Mouse (Mus musculus): ENCODE measurements around the gene Hecw2. TPM values are rescaled to one million over a fixed set of nuclear protein-coding genes. Genes with fewer than 3 reads are reported as not detected.

Gene Hecw2
- total RNA-seq, 1 experiment from 2014 or later, result not detected

DNA sequence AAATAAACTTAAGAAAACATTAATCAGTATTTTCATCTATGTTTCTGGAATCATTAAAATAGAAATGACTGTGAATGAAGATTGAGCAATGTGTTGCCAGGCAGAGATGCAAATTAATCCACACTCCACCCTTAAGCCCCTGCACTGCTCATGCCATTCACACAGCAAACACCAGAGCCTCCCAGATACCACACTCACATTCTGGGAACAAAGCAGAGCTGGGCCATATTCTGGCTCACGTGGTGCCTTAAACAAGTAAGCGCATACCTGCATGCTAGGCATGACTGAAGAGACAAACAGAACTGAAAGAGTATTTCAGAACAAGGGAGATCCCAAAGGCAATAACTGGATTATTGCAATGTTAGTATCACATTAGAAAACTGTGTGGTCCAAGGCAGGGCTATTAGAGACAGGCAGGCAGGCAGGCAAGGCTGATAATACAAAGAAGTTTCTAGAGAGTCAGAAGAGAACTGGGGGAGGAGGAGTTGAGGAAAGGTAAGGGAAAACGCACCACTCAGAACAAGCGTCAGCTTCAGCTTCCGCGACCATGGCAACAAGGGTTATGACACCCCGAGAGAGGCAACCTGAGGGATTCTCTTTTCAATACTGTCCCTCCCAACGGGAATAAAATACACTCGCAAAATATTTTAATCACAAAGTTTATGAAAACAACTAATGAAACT lies 75.2 kb downstream of the Hecw2 start:
- no peak for ATAC-seq (replicated peaks; ENCODE audit: low read depth, poor library complexity, severe bottlenecking)

DNA sequence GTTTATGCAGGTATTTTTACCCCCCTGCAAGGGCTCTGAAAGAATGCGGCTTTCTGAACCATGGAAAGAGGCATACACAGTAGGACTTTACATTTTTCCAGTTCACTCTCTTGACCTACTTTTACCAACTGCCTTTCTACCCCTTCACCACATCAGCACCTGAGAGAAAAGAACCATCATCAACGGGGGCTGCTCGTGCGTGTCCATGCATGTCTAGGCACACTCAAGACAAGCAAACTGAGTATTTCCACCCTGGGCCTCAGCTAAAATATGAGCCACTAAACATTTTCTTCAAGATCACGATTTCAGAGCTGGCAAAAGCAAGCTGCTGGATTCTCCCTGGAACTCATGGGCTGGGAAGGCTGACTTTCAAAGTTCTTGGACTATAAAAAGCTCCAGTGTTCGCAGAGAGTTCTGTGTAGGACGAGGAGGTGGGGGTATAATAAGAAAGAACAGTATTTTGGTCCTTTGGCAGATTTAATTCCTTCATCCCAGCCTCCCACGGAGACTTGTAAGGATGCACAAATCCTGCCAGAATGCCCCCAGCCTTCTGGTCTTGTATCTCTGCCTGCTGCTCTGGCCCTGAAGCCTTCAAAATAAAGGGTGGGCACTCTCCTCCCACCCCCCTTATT lies 76.5 kb downstream of the Hecw2 start:
- ATAC-seq (replicated peaks; ENCODE audit: low read depth, poor library complexity, severe bottlenecking), result no peak

DNA sequence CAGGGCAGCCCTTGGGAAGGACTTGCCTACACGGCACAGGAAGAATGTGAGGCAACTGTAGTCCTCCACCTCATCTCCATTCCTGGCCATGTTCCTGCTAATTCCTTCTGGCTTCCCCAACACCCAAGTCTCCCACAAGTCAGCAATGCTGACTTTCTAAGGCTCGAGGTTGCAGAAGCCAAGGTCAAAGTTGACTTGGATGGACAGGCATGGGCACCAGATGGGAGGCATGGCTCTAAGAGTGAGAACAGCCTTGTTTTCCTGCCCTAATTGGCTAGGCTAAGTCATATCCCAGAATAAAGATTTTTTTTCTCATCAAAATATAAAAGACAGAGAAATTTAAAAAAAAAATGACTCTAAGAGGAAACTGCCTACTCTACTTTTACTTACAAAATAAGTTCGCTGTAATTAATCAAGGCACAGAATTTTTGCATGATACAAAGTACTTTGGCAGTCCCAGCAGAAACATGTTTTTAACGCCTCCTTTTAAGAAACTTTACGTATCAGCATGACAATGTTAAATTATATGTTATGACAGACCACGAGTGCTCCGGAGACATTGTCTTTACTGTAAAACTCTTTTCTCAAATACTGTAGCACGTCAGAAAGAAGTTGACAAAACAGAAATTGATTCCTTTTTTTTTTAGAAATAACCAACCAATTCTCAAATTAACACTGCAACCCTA lies 83.9 kb downstream of the Hecw2 start:
- ATAC-seq (replicated peaks; ENCODE audit: low read depth, poor library complexity, severe bottlenecking), result no peak

DNA sequence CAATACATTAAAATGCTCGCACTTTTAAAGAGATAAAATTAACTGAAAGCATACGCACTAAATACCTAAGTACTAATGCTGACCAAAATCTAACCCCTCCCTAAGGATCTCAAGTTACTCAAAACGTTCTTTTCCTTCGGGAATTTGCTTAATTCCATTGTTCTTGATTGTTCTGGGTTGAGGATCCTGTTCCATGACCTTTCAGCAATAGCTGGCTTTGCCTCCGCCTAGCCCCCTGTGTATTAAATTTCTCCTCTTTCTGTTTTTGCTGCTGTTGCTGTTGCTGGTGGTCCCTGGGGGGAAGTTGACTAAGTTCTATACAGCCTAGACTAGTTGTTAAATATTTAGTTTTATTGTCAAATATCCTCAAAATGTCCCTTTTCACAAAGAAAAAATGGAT lies 85.7 kb downstream of the Hecw2 start:
- ATAC-seq (replicated peaks; ENCODE audit: low read depth, poor library complexity, severe bottlenecking), result no peak

DNA sequence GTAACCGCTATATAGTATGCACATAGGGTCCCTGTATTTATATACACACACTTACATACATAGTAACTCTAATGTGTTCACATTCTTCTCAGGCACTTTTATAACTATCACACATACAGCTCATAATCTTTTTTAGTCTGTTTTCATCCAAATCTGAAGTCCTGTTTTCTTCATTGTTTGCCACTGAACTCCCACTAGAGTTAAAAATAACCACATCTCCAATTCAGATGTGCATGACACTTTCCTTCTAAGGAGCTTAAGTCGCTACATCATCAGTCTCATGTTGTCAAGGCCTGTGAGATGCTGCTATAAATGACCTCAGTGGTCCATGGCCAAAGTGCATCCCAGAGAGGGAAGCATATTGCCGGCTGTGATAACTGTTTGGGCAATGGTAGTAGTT lies 88.2 kb downstream of the Hecw2 start:
- no peak for ATAC-seq (replicated peaks; ENCODE audit: low read depth, poor library complexity, severe bottlenecking)

DNA sequence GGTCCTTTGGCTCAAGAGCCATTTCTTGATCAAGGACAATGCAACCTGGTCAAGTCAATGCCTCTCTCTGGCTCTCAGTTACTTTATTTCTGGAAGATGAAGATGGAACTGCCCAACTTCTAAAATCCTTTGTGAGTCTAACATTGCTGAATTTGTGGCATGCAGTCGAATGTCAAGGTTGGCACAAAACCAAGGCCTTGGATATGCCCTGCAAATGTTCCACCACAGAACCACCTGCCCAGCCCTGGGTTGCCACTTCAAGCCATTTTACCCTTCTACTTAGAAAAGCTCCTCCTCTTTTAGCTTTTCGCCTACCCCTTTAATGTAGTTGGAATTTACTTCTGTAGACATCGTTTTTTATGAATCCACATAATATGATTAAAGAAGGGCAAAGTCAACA lies 115.3 kb downstream of the Hecw2 start:
- ATAC-seq (replicated peaks; ENCODE audit: low read depth, poor library complexity, severe bottlenecking), result no peak

DNA sequence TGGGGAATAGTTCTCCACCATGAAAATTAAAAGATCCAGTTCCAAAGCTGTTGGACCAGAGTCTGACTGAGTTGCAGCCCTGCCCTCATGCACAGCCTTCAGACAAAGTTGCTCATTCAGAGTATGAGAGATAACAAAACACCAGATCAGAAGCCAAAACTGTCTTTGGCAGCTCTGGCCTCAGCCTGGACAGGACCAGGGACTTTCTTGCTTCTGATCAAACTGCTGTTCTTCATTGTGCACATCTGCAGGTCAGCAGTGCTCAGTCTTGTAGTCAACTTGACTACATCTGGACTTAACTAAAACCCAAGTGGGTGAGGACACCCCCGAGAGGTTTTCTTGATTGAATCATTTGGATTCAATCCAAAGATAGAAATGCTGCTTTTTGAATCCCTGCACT lies 120.5 kb downstream of the Hecw2 start:
- no peak for ATAC-seq (replicated peaks; ENCODE audit: low read depth, poor library complexity, severe bottlenecking)

DNA sequence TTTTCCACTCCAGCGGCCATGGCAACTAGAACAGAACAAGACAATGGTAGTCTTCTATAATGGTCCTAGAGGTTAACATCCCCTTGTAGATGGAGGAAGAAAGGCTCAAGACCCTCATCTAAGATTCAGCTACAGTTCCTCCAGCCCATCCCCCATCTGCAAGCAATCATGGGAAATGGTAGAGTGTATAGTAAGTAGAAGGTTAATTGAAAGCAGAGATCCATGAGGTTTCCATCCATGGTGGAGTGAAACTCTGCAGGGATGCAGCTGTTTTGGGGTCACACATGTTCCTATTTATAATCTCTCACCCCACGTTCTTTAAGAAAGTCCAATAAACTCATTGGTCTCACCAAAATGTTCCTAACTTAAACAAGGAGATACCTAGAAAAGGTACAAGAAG lies 124.8 kb downstream of the Hecw2 start:
- ATAC-seq (replicated peaks; ENCODE audit: low read depth, poor library complexity, severe bottlenecking), result no peak

DNA sequence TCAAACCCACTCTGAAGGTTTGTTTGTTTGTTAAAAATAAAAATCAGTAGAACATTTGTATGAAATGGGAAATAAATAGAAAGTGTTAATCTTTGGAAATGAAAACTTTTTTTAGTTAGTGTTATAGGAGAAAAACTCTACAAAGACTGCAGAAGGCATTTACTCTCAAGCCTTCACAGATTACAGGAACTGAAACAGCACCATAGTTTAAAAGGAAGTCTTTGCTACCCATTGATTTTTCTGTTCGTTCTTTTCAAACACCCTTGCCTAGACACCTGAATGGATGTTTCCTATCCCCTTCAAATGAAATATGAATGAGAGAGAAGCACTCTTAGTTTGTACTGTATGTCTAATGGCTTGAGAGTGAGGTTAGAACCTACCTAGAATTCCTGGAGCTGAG lies 126.7 kb downstream of the Hecw2 start:
- no peak for ATAC-seq (replicated peaks; ENCODE audit: low read depth, poor library complexity, severe bottlenecking)

DNA sequence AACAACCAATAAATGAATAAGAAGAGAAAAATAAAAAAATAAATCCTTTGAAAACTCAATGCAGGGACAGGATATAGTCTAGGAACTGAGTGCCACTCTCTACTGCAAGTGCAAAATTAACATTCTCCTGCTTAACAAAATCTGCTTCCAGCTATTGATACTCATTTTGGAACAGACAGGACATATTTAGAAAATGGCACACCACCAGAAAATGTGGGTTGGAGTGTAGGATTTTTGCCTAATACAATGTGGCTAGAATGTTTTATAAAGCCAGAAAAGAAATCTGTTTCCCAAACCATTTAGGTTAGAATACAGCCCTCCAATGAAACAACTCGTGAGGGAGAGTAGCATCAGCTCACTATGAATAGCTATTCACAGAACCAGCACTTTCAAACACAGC lies 129.5 kb downstream of the Hecw2 start:
- ATAC-seq (replicated peaks; ENCODE audit: low read depth, poor library complexity, severe bottlenecking), result no peak

DNA sequence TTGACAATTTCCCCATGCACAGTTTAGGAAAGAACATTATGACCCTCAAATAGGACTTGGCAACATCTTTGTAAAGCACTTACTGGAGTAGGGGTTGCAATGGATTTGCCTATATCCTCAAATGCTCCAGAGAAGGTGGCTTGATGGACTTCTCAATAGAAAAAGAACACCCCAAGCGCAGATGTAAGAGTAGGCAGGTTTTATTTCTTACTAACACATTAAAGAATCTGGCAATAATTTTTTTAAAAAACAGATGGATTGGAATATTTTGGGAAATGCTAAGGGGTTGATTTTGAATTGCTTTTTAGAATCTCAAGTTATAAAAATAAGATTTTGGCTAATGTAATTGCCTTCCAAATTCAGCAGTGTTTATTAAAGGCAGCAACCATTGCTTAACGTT lies 133.9 kb downstream of the Hecw2 start:
- ATAC-seq (replicated peaks; ENCODE audit: low read depth, poor library complexity, severe bottlenecking), result no peak

DNA sequence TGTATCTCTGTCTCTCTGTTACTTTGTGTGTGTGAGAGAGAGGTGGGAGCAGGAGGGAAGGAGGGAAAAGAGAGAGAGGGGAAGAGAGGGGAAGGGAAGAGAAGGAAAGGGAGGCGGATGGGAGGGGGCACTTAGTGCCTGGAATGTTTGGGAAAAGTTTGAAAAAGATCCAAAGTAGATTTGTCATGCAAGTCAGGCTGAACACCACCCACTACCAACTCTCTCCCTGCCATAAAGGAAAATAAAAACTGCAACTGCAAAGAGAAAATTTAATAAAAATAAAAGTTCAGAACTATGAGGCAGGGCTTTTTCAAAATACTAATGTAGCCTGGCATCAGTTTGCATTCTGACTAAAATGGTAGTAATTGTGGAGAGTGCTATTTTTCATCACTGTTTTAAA lies 135.2 kb downstream of the Hecw2 start:
- ATAC-seq (replicated peaks; ENCODE audit: low read depth, poor library complexity, severe bottlenecking), result no peak

DNA sequence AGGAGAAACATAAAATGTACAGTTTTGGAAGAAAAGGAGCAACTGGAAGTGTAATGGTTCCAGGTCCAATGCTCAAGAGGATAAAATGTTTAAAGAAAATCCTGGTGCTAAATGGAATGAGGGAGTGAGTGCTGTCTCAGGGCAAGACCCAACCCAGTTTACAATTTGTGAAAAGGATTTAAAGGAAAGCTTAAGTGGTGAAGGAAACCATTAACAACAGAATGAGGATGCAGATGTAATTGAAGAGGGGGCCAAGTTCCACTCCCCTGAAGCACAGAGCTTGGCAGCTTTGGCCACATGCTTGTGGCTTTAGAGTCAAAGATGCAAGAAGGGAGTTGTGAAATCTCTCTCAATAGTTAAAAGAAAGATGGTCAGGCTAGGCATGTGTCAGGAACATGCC lies 142.2 kb downstream of the Hecw2 start:
- ATAC-seq (replicated peaks; ENCODE audit: low read depth, poor library complexity, severe bottlenecking), result no peak

DNA sequence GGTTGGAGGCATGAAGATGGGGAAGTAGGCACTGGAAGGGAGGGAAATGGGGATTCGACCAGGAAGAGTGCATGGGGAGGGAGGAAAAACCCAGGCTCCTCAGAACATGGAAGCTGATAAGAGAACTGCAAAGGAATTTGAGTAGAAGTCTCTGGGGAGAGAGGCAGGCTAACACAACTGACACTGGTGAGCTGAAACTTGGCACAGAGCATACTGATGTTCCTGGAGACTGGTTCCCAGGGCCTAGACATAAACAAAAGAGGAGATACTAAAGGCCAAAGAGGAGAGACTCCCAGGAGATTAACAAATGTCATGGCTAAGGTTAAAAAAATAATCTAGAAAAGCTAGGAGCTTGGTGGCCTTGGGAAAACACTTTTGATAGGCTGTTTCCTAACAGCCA lies 148.0 kb downstream of the Hecw2 start:
- no peak for ATAC-seq (replicated peaks; ENCODE audit: low read depth, poor library complexity, severe bottlenecking)

DNA sequence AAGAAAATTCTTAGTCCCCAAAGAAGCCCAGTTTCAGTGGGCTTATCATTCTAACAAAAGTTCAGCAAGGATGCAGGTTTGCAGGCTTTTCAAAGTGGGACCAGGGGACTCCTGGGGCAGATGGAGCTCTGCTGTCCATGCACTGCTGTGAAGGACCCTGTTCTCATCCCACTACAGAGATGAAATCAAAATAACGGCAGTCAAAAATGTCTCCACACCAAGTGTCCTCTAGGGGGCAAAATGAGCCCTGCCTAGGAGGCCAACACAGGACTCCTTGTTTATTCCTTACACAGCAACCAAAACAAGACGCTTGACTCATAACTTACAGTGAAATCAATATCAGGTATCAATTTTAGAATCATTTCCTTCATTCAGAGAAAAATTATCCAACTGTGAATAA lies 155.9 kb downstream of the Hecw2 start:
- peak; percentile 78; the same call in 1 of the 2 replicates for ATAC-seq (replicated peaks; ENCODE audit: low read depth, poor library complexity, severe bottlenecking)

DNA sequence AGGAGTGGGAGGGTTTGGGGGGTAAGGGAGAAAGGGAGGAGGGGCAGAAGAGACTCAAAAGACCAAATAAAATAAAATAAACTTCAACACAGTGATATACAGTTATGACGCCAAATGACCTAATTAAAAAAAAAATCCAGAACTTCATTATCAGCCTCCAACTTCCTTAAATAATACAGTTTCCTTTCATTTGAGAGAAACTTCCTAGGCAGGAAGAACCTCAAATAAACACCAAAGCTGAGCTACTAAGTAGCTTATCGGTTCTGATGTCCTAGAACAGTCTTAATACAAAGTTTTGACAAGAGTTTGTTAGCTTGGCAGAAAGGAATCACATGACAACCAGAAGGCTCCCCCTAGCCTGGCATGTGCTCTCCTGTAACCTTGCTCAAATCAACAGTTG lies 177.3 kb downstream of the Hecw2 start:
- ATAC-seq (replicated peaks; ENCODE audit: low read depth, poor library complexity, severe bottlenecking), result no peak

DNA sequence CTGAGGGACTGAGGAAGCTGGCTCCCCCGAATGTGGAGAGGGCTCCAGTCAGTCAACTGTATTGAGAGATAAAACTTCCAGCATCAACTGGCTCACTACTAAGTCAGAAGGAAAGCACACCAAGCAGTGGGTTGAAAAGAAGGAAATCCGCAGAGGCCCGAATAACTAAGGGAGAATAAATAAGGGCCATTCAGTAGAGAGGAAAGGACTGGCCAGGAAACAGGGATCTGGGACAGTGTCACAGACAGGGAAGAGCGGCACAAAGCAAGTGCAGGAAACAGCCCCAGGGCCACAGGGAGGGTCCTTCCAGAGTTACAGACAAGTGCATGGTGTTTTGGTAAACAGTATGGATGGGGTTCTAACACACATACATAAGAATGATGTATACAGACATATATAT lies 179.2 kb downstream of the Hecw2 start:
- no peak for ATAC-seq (replicated peaks; ENCODE audit: low read depth, poor library complexity, severe bottlenecking)

DNA sequence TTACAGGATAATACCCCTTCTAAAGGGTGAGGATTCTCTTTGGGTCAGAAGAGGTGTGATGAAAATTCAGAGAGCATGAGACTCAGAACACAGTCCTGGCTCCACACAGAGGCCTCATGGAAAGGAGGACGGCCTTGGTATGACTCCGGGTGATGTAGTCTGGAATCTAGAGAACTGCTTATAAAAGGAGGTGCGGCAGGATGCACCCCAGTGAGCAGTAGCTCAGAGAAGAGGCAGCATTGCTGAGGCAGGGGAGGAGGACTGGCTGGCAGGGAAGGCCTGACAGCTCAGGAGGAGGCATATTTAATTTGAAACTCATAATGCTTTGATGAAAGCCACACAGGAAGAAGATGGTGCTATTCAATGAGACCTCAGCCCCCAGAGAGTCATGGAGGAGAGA lies 182.6 kb downstream of the Hecw2 start:
- no peak for ATAC-seq (replicated peaks; ENCODE audit: low read depth, poor library complexity, severe bottlenecking)

DNA sequence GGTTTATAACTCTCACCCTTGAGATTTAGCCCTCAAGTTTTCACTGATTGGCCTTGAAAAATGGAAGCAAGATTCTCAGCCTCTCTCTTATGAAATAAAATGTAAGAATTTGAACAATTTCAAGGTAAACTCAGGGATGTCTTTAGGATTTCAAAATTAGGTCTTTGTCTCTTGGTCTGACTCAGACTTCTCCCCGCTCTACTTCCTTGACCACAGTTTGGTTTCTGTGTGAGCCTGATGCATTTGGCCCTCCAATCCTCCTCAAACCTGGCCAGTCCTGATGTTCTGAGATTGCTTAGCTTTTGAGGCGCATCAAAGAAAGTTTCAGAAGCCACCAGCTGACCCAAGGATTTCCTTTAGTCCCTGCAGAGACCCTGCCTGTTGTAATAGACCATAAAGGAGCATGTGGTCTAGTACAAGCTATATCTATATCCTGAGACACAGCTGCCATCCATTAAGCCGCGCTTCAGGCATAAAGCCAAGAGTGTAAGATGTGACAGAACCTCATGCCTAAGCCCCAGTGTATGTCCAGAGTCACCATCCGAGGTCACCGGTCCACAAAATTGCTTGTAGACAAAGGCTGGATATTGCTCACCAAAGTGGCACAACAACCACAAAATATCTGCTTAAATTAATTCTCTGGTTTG lies 185.4 kb downstream of the Hecw2 start:
- ATAC-seq (replicated peaks; ENCODE audit: low read depth, poor library complexity, severe bottlenecking), result no peak

DNA sequence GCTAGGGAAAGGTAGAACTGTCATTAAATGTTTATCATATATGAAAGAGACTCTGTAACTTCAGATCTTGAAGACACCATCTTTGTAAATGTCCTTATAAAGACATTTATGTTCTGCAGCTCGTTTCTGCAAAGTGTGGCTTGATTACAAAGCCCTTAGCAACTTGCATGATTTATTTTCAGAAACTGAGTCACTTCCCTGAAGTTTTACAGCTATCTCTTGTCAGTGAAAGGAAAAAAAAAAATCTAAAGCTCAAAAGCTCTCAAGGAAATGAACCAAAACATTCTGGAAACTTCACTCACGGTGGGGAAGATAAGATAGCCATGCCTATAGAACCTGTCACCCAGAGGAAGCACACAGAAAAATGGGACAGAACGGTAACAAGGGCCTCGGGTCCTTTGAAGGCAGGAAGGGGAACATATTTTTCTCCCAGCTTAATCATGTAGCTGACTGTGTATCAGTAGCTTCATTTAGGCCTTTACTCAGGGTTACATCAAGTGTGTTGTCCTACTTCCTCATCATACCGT lies 189.0 kb downstream of the Hecw2 start:
- no peak for ATAC-seq (replicated peaks; ENCODE audit: low read depth, poor library complexity, severe bottlenecking)

DNA sequence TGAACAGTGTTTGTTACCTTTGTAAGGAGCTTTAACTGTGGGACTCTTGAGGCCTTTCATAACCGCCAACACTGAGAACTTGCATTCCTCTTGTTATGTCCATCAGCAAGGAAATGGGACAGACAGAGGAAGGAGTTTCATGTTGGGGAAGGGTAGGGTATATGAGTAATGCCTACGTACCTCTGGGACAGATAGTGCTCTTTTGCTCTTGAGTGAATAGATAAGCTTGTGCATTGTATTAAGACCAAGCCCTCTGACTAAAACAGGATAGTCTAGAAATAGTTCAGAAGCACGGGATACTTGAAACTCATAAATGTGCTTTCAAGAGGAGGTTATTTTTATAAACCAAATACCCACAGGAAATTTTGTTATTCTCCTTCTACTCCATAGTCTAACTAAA lies 191.7 kb downstream of the Hecw2 start:
- no peak for ATAC-seq (replicated peaks; ENCODE audit: low read depth, poor library complexity, severe bottlenecking)

Measured in common myeloid progenitor, adult 5-6 weeks (primary cell).